Mouse (Mus musculus): Measurements from ENCODE around the gene Frzb. TPM values are rescaled to one million over a fixed set of nuclear protein-coding genes. Genes with fewer than 3 reads are reported as not detected.

The Frzb gene
- total RNA-seq (2023) = not detected

DNA sequence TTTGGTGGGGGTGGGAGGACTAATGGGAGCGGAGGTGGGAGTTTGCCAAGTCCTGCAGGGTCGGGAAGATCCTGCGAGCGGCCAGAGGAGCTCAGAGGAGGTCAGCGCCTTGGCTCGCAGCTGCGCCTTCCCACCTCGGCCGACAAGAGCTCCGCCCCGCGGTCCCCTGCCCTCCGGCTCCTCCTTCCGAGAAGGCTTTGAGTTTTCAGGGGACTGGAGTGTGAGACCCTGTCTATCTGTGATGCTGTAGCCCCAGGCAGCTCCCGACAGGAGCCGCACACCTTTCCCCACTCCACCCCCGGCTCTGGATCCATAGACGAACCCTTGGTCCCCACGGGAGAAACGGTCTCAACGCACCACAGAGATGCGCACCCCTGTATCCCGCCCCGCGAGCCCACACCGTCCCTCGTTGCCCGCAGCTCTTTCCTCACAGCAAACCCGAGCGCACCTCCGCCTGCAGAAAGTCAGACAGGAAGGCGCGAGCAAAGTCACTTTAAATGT is at the start of gene Frzb:
Gene Frzb (minus strand): TSS at position 335 of the 501 bp plus-strand sequence.

Other genes starting within 250 kb of the Frzb start
- gene Prdx6b, start 155.2 kb downstream of the Frzb start, total RNA-seq (2023) = not detected
- gene Dnajc10, start 132.2 kb downstream of the Frzb start, total RNA-seq (2023) = 40.3 TPM
- 3.0 TPM for gene Nckap1, start 133.8 kb upstream of the Frzb start, total RNA-seq (2023)
- gene Dusp19, start 169.4 kb upstream of the Frzb start, total RNA-seq (2023) = 6.4 TPM
- gene Nup35, start 169.6 kb upstream of the Frzb start, total RNA-seq (2023) = 23.4 TPM

Data from CD4-positive naive resting alpha-beta T cell, adult 57 days (primary cell).